Mouse (Mus musculus) liver, postnatal 0 days (tissue): ENCODE data around the gene Ceacam2.
"Not testable (repeated sequence)": the region's sequence is repeated elsewhere in the genome, so short reads cannot be mapped to it uniquely, and the experiment has no call there.

Experiments
- CTCF ChIP-seq: sonication (generic); IDR thresholded peaks from 2 replicates; pipeline ENCODE4 v1.5.1; 2016; ENCODE audit warnings: antibody characterized with exemption, low read depth
- EP300 ChIP-seq: IDR thresholded peaks from 2 replicates; pipeline ENCODE4 v1.6.1; 2016; ENCODE audit warnings: antibody characterized with exemption, low read depth, mild to moderate bottlenecking

DNA sequence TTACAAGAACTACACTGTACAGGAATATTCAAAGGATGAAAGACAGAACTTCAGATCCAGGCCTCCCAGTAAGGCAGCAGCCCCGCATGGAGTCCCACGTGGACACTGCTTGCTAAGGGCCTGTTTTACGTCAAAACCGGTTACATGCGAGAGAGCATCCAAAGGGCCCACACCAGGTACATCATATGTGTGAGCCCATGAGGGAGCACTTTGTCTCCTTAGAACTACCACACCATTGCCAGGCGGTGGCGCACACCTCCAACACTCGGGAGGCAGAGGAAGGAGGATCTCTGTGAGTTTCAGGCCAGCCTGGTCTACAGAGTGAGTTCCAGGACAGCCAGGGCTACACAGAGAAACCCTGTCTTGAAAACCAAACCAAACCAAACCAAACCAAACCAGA, 58.9 kb downstream of the Ceacam2 start:
- TF ChIP-seq CTCF: peak; percentile 60
- TF ChIP-seq EP300: not testable (repeated sequence)
